Mouse (Mus musculus) stomach, embryonic 14.5 days (tissue): ENCODE results near the gene Gm42674. TPM values are rescaled to one million over a fixed set of nuclear protein-coding genes. Genes with fewer than 3 reads are reported as not detected.

ENCODE experiments used
- ATAC-seq: fragments of 200-750 bp; cut with Nextera tagmentation; 2 replicates; pipeline ENCODE4 v1.8.0; 2017; ENCODE audit warnings: low read depth, moderate TSS enrichment; ENCODE audit not compliant: insufficient number of reproducible peaks, insufficient read depth, low FRiP score
- H3K27ac ChIP-seq: fragments of 300-500 bp; sonication (generic); 2 replicates; pipeline ENCODE4 v1.5.1; 2014; ENCODE audit warnings: mild to moderate bottlenecking, low read length, moderate library complexity, mixed read lengths
- H3K27me3 ChIP-seq: fragments of 300-500 bp; sonication (generic); 2 replicates; pipeline ENCODE4 v1.6.1; 2014; ENCODE audit warnings: low read length, control low read depth, mixed read lengths; ENCODE audit not compliant: control insufficient read depth, insufficient read depth
- H3K36me3 ChIP-seq: fragments of 300-500 bp; sonication (generic); 2 replicates; pipeline ENCODE4 v1.6.1; 2014; ENCODE audit warnings: mild to moderate bottlenecking, control low read depth, low read length, moderate library complexity, mixed read lengths; ENCODE audit not compliant: control insufficient read depth, insufficient read depth
- H3K4me1 ChIP-seq: fragments of 300-500 bp; sonication (generic); 2 replicates; pipeline ENCODE4 v1.6.1; 2014; ENCODE audit warnings: low read length, control low read depth, mixed read lengths; ENCODE audit not compliant: control insufficient read depth, insufficient read depth
- H3K4me2 ChIP-seq: fragments of 300-500 bp; sonication (generic); replicated peaks from 2 replicates; pipeline ENCODE4 v1.6.1; 2014; ENCODE audit warnings: low read depth, low read length, control low read depth
- H3K4me3 ChIP-seq: fragments of 300-500 bp; sonication (generic); 2 replicates; pipeline ENCODE4 v1.5.1; 2014; ENCODE audit warnings: low read depth, low read length, control low read depth
- H3K9ac ChIP-seq: fragments of 300-500 bp; sonication (generic); replicated peaks from 2 replicates; pipeline ENCODE4 v1.6.1; 2014; ENCODE audit warnings: low read depth, mild to moderate bottlenecking, control low read depth, low read length, moderate library complexity, mixed read lengths
- H3K9me3 ChIP-seq: fragments of 300-500 bp; sonication (generic); 2 replicates; pipeline ENCODE4 v1.6.1; 2016; ENCODE audit warnings: low read depth, low read length, control low read depth; ENCODE audit not compliant: control insufficient read depth
- WGBS: fragments of 180-500 bp; shearing (Covaris S2); extraction: QIAGEN DNeasy Blood & Tissue Kit; methylation state at CpG from one replicate; pipeline ENCODE4 v1.1.7; 2014; 5-methylcytosine and 5-hydroxymethylcytosine counted together
- polyA plus RNA-seq: library from polyadenylated mRNA; unstranded; fragments of >200 nt; fragmentation: Nextera tagmentation; extraction: Ambion mirVana; gene quantifications from 2 replicates; pipeline ENCODE4 v1.2.1, GENCODE M21; 2014

Gene Gm42674
- polyA plus RNA-seq, 1 experiment from 2014 or later, result not detected

DNA sequence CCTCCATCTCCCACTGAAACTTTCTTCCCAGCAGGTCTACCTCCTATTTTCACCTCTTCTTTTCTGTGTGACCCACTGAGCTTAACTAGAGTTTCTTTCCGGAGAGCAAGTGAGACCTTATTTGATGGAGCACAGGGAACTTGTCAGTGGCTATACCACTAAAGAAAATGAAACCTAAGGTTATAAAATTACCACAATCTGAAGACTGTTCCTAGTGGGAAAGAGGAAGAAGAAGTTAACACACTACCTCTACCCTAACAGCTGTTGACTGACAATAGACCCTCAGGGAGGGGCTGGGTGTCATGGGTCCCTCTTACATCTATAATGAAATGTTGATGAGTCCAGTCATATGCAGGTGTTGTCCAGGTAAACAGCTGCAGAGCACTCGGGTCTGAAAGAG lies 30.3 kb downstream of the Gm42674 start:
- no peak for ATAC-seq
- Histone ChIP-seq H3K9ac (no peak overlapping the region), H3K4me1 (no peaks in the 10 kb centered on the region), H3K9me3 (no peaks in the 10 kb centered on the region), H3K27me3 (no peaks in the 10 kb centered on the region), H3K4me2 (no peak overlapping the region), H3K36me3 (no peaks in the 10 kb centered on the region), H3K27ac (no peak overlapping the region), H3K4me3 (no peak overlapping the region)
- WGBS, result 78% methylated on average over 2 of the region's 2 CpGs

DNA sequence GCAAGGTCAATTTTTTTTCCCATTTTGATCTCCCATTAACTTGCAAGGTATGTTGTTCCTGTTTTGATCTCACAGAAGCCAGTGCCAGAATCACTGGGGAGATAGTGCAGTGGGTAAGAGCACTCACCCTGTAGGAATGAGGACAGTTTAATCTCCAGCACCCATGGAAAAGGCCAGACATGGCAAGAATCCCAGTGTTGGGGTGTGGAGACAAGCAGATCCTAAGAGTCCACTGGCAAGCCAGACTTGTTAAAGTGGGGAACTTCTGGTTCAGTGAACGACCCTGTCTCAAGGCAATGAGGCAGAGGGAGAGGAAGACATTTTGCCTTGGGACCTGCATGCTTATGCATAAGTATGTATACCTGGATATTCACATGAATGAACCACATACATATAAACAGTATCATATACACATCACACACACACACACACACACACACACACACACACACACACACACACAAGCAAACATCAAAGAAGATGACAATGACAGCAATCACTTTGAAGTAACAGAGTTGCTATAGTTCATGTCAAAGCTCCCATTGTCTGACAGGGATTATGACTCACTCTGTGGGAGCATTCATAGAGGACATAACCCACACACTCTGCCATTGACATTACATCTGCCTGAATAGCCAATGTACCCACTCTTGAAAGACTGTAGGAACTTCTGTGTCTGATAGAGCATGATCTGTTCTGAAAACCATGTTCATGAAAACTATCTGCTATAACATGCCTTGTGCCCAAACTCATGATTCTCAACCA lies 37.0 kb downstream of the Gm42674 start:
- Histone ChIP-seq H3K36me3 (no peaks in the 10 kb centered on the region), H3K4me1 (no peaks in the 10 kb centered on the region), H3K9me3 (no peaks in the 10 kb centered on the region), H3K4me3 (no peak overlapping the region), H3K27me3 (no peaks in the 10 kb centered on the region), H3K9ac (no peak overlapping the region), H3K4me2 (no peak overlapping the region), H3K27ac (no peak overlapping the region)
- WGBS, result 62% methylated on average over 1 of the region's 1 CpGs
- ATAC-seq, result no peak

DNA sequence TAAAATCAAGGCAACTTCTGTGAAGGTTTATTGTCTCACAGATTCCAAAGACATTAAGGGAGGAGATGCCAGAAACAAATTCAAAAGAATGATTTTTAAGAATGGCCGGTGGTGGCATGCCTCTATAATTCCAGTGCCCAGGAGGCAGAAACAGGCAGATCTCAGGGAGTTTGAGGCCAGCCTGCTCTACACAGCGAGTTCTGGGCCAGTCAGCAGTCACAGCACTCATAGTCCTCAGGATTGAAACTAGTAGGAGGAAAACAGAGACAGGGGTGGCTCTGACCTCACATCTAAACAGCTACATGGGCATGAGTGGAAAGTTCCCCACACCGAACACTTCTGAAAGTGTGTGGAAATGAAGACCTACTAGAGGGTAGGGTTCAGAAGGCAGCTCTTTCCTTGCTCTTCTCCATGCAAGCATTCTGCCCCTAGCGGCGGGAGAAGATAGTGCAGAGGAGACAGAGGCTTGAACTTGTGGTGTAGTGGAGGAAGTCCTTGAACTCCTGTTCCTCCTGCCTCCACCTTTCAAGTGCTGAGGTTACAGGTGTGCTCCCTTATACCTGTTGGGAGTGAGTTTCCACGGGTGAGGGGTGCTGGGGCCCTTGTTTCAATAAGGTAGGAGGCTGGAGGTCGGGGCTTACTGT lies 37.9 kb downstream of the Gm42674 start:
- no peaks in the 10 kb centered on the region for H3K4me1 ChIP-seq
- H3K36me3 ChIP-seq, result no peaks in the 10 kb centered on the region
- H3K27me3 ChIP-seq, result no peaks in the 10 kb centered on the region
- 50% methylated on average over 7 of the region's 7 CpGs for WGBS
- no peak overlapping the region for H3K27ac ChIP-seq
- ATAC-seq, result no peak
- no peaks in the 10 kb centered on the region for H3K9me3 ChIP-seq
- H3K9ac ChIP-seq, result no peak overlapping the region
- H3K4me2 ChIP-seq, result no peak overlapping the region
- H3K4me3 ChIP-seq, result no peak overlapping the region

DNA sequence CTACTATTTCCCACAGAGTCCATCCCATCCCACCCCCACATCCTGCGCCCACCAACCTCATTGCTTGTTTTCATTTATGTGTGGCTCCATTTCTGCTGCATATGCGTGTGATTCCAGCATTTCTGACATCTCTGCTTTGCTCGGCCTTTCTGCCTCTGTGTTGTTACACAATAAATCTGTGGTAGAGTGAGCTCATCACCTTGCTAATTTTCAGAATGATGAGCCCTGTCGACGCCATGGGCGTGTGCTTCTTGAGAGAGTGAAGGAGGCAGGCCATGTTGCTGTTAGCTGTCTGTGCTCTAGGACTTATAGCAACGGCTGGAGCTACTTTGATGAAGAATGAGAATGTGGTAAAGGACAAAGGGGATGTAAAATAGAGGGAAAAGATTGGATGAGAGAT lies 39.3 kb downstream of the Gm42674 start:
- Histone ChIP-seq H3K27ac (no peak overlapping the region), H3K9me3 (no peaks in the 10 kb centered on the region), H3K4me3 (no peak overlapping the region), H3K36me3 (no peaks in the 10 kb centered on the region), H3K4me2 (no peak overlapping the region), H3K4me1 (no peaks in the 10 kb centered on the region), H3K9ac (no peak overlapping the region), H3K27me3 (no peaks in the 10 kb centered on the region)
- no peak for ATAC-seq
- WGBS, result 82% methylated on average over 7 of the region's 7 CpGs

DNA sequence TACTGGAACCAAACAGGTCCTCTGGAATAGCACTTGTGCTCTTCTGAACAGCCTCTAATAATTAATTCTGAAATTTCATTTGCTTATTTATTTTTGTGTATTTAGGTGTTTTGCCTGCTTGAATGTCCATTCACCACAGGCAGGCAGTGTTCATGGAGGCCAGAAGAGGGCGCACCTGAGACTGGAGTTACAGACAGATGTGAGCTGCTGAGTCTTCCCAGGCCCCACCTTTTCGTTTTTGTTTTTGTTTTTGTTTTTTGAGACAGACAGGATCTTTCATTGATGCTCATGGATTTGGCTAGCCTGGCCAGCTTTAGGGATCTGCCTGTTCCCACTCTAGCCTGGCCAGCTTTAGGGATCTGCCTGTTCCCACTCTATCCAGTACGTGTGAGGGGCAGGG lies 42.5 kb downstream of the Gm42674 start:
- Histone ChIP-seq H3K4me1 (no peaks in the 10 kb centered on the region), H3K4me2 (no peak overlapping the region), H3K4me3 (no peak overlapping the region), H3K27me3 (no peaks in the 10 kb centered on the region), H3K9me3 (no peaks in the 10 kb centered on the region), H3K36me3 (no peaks in the 10 kb centered on the region), H3K9ac (no peak overlapping the region), H3K27ac (no peak overlapping the region)
- WGBS, result 54% methylated on average over 3 of the region's 3 CpGs
- no peak for ATAC-seq

DNA sequence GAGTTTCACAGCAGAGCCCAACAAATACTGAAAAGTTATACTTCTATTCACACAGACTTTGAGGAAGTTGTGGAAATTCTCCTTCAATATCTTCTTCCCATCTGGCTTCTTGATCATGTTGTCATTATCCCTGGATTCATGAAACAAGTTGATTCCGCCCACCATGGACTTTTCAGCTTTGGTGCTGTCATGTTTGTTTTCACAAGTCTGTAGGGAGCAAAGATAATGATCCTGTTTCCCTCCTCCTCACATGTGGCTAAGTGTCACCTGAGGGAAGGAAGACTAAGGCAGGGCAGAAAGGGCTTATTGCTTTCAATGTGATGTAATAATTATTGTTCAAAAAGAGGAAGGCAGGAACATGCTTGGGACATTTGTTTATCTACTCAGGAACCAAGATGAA lies 45.6 kb downstream of the Gm42674 start:
- no peak overlapping the region for H3K4me2 ChIP-seq
- no peak overlapping the region for H3K4me3 ChIP-seq
- 86% methylated on average over 1 of the region's 1 CpGs for WGBS
- H3K9me3 ChIP-seq, result no peaks in the 10 kb centered on the region
- no peaks in the 10 kb centered on the region for H3K27me3 ChIP-seq
- ATAC-seq, result no peak
- H3K4me1 ChIP-seq, result no peaks in the 10 kb centered on the region
- no peak overlapping the region for H3K27ac ChIP-seq
- no peak overlapping the region for H3K9ac ChIP-seq
- H3K36me3 ChIP-seq, result no peaks in the 10 kb centered on the region

DNA sequence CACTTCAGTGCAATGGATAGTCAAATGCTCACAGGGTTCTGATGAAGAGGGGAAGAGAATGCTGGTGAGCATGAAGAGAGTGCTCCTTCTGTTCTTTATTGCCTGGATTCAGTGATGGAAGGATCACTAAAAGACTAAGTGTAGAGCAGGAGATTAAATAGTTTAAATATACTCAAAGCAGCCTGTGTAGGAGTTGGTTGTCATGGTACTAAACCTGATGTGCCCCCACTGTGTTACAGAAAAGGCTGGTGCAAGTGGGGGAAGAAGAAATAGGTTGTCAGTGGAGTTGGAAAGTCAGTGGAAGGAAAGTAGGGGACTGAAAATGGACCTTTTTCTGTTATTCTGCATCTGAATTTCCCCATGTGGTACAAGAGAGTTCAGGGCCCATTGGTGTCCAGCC lies 47.3 kb downstream of the Gm42674 start:
- Histone ChIP-seq H3K27me3 (no peaks in the 10 kb centered on the region), H3K36me3 (no peaks in the 10 kb centered on the region), H3K9ac (no peak overlapping the region), H3K27ac (no peak overlapping the region), H3K4me2 (no peak overlapping the region), H3K4me3 (no peak overlapping the region), H3K9me3 (no peaks in the 10 kb centered on the region), H3K4me1 (no peaks in the 10 kb centered on the region)
- no peak for ATAC-seq

DNA sequence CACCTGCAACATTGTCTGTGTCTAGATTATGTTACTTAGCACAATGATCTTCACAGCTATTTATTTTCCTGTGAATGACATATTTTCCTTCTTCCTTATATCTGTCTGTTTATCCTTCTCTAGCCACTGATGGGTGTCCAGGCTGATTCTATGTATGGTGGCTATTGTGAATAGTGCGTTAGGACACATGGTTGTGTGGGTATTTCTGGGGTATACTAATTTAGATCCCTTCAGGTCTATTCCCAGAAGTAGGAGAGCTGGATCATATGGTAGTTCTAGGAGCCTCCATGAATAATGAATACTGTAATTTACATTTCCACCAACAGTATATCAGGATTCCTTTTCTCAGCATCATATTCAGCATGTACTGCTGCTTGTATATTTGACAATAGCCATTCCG lies 48.1 kb downstream of the Gm42674 start:
- Histone ChIP-seq H3K4me1 (no peaks in the 10 kb centered on the region), H3K27me3 (no peaks in the 10 kb centered on the region), H3K4me2 (no peak overlapping the region), H3K36me3 (no peaks in the 10 kb centered on the region), H3K9me3 (no peaks in the 10 kb centered on the region), H3K9ac (no peak overlapping the region), H3K4me3 (no peak overlapping the region), H3K27ac (no peak overlapping the region)
- WGBS, result 88% methylated on average over 2 of the region's 2 CpGs
- ATAC-seq, result no peak
